Mouse (Mus musculus) hematopoietic multipotent progenitor cell, adult 10-12 weeks (in vitro differentiated cells): Measurements from ENCODE around the gene Zfp462. TPM values are rescaled to one million over a fixed set of nuclear protein-coding genes. Genes with fewer than 3 reads are reported as not detected.

Experiments
- polyA plus RNA-seq: library from polyadenylated mRNA; stranded (reverse); fragments of >175 nt; gene quantifications from 2 replicates; pipeline ENCODE4 v1.2.3, GENCODE M21; 2012; ENCODE audit warnings: low replicate concordance

Zfp462 gene
- 0.03 and 0.08 TPM in 2 replicates for polyA plus RNA-seq

DNA sequence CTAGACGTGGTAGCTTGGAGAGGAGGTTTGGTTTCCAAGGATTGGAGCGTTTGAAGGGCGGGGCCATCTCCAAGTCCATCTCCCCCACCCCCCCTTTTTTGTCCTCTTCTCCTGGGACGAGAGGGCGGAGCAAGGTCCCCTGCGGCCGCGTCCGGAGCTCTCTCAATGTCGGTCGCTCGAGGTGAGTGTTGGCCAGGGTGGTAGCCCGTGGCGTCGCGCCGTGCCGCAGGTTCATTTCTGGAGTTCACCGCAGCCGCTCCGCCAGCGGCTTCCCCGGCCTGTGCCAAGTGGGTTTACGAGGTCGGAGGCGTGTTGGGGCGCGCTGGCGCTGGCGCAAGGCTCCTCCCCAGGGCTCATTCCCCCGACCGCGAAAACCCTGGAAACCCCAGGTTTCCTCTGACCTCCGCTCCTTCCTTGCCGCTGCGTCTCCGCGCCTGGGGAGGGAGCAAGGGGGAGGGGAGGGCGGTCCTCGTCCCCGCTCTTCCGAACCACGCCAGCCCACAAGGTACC is at the start of gene Zfp462:
Zfp462 (plus strand) TSS at position 128 of the 510 bp plus-strand sequence.

